Mouse (Mus musculus) CD4-positive, CD25-positive, alpha-beta regulatory T cell, adult 2 months (primary cell): ENCODE data around the gene Higd2a.

Source experiments
- DNase-seq: peaks from one replicate; pipeline ENCODE4 v3.0.0-alpha.2; 2012; ENCODE audit warnings: low read depth, low spot score

Gene Higd2a

GRCm38 (mm10) chr13:54582126-54582525 lies 7.9 kb upstream of the Higd2a start:
- DNase-seq: no peak

GRCm38 (mm10) chr13:54582860-54583259 lies 7.1 kb upstream of the Higd2a start:
- no peak for DNase-seq

GRCm38 (mm10) chr13:54585831-54586230 lies 4.2 kb upstream of the Higd2a start:
- DNase-seq: no peak

GRCm38 (mm10) chr13:54589414-54589995 lies 502 bp upstream of the Higd2a start:
- DNase-seq: no peak

GRCm38 (mm10) chr13:54591776-54592356 lies 1.9 kb downstream of the Higd2a start:
- DNase-seq: no peak

GRCm38 (mm10) chr13:54593617-54594016 lies 3.6 kb downstream of the Higd2a start:
- DNase-seq: no peak

GRCm38 (mm10) chr13:54596107-54596690 lies 6.2 kb downstream of the Higd2a start:
- no peak for DNase-seq

- no peak for DNase-seq
Measured at GRCm38 (mm10) chr13:54596870-54597269, 6.9 kb downstream of the Higd2a start.

- no peak for DNase-seq
Measured at GRCm38 (mm10) chr13:54598622-54599143, 8.7 kb downstream of the Higd2a start.

- no peak for DNase-seq
Measured at GRCm38 (mm10) chr13:54602639-54603111, 12.7 kb downstream of the Higd2a start.

- DNase-seq: no peak
Measured at GRCm38 (mm10) chr13:54603501-54603900, 13.5 kb downstream of the Higd2a start.

- no peak for DNase-seq
Measured at GRCm38 (mm10) chr13:54604221-54604620, 14.2 kb downstream of the Higd2a start.

GRCm38 (mm10) chr13:54605426-54605825 lies 15.4 kb downstream of the Higd2a start:
- no peak for DNase-seq

- no peak for DNase-seq
Measured at GRCm38 (mm10) chr13:54607204-54607603, 17.2 kb downstream of the Higd2a start.

- no peak for DNase-seq
Measured at GRCm38 (mm10) chr13:54608002-54608401, 18.0 kb downstream of the Higd2a start.

GRCm38 (mm10) chr13:54608666-54609065 lies 18.7 kb downstream of the Higd2a start:
- no peak for DNase-seq

- DNase-seq: no peak
Measured at GRCm38 (mm10) chr13:54609301-54609700, 19.3 kb downstream of the Higd2a start.

GRCm38 (mm10) chr13:54610613-54610971 lies 20.6 kb downstream of the Higd2a start:
- no peak for DNase-seq

- peak; percentile 86 for DNase-seq
Measured at GRCm38 (mm10) chr13:54610972-54611754, 21.2 kb downstream of the Higd2a start, which contains the start of gene Cltb. Gene Cltb, minus strand, starts transcription at chr13:54611344.

- peak; percentile 25 for DNase-seq
Measured at GRCm38 (mm10) chr13:54613141-54613540, 23.1 kb downstream of the Higd2a start.

- no peak for DNase-seq
Measured at GRCm38 (mm10) chr13:54616307-54616706, 26.3 kb downstream of the Higd2a start.

GRCm38 (mm10) chr13:54616998-54617397 lies 27.0 kb downstream of the Higd2a start:
- DNase-seq: peak; percentile 14
